10 mouse cellular contexts compared by ENCODE assay signal in the genomic region with DNA sequence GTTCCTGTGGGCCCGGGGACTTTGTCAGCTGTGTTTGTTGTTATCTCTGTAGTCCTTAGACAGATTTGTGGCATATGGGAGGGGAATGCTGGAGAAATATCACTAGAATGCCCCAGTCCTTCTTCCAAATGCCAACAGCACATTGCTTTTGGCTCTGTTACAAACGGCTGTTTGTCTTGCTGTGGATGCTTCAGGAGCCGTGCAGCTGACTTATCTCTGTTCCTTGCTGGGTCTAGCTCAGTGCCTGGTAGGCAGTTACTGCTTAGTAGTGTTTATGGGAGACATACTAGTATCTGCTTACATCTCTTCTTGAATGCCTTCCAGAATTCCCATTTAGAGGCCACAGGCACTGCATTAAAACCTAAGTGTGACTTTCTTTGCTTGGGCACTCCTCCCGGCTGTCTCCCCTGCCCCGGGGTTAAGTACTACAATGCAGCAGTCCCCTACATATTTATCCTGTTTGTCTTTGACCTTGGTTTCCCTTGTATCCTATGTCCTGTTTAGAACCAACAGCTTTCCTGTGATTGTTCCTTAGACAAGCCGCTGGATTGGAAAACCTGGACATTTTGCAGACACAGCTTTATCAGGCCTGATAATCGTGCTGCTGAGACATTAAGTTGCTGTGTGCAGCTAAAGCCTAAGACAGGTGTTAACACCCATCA.
DNase-seq lines count a peak whose midpoint lies in the region; ATAC-seq and TF ChIP-seq lines count a peak whose summit lies in the region.
"Had no signal": no experiment of that assay in that cellular context is flagged by ENCODE, and none has a peak within 500 bp of the region (broad histone marks: within the 10 kb centered on the region; RNA-seq: fewer than 3 reads in every experiment).

No protein-coding gene starts in this region.

- peak; percentile 61 for DNase-seq in cerebellum, adult 11-12 months
- peak; percentile 6 for DNase-seq in kidney, adult 18-20 months
- DNase-seq in lung, postnatal 0 days (ENCODE audit: low spot score) = peak; percentile 42
- no peak for DNase-seq in embryo, embryonic 9.5 days (ENCODE audit: extremely low spot score)
- DNase-seq in midbrain, embryonic 11.5 days (ENCODE audit: low spot score, missing footprints) = no peak
- DNase-seq in gastrocnemius, postnatal 10 days = no peak

- 0 out of 2 replicates have a peak, but pooled peaks have one; percentile 41 for ATAC-seq in hindbrain, embryonic 16.5 days
- ATAC-seq in hindbrain, embryonic 12.5 days (ENCODE audit: low FRiP score) = no peak
- peak; percentile 87 for ATAC-seq in lung, postnatal 0 days
- ATAC-seq in midbrain, embryonic 11.5 days (ENCODE audit: low FRiP score) = no peak

- no peak overlapping the region for H3K27ac ChIP-seq in hindbrain, embryonic 16.5 days (ENCODE audit: low read depth, low read length)
- H3K27ac ChIP-seq in hindbrain, embryonic 12.5 days = no peak overlapping the region
- no peak overlapping the region for H3K27ac ChIP-seq in lung, postnatal 0 days (ENCODE audit: low read length)
- no peak overlapping the region for H3K27ac ChIP-seq in midbrain, embryonic 11.5 days (ENCODE audit: low read depth, low read length)
- H3K27ac ChIP-seq: embryonic facial prominence, embryonic 13.5 days; neural tube, embryonic 13.5 days had no signal

- WGBS in hindbrain, embryonic 16.5 days = 66% methylated on average over 7 of the region's 7 CpGs
- WGBS in hindbrain, embryonic 12.5 days = 86% methylated on average over 7 of the region's 7 CpGs
- 42% methylated on average over 7 of the region's 7 CpGs for WGBS in lung, postnatal 0 days
- 75% methylated on average over 7 of the region's 7 CpGs for WGBS in midbrain, embryonic 11.5 days

- TF ChIP-seq EP300 in lung, postnatal 0 days (IDR thresholded peaks at IDR 0.05) = peak; percentile 81

- no peak overlapping the region for H3K9ac ChIP-seq in hindbrain, embryonic 16.5 days (ENCODE audit: low read depth, low read length)
- H3K9ac ChIP-seq in hindbrain, embryonic 12.5 days = no peak overlapping the region
- no peak overlapping the region for H3K9ac ChIP-seq in lung, postnatal 0 days (replicated peaks; ENCODE audit: low read depth)
- no peak overlapping the region for H3K9ac ChIP-seq in midbrain, embryonic 11.5 days (ENCODE audit: low read length)
- H3K9ac ChIP-seq: embryonic facial prominence, embryonic 13.5 days; neural tube, embryonic 13.5 days had no signal

- H3K4me1 ChIP-seq in hindbrain, embryonic 16.5 days (ENCODE audit: control insufficient read depth, insufficient read depth, low read depth, low read length) = peaks cover 5% of the 10 kb centered on the region
- 0 out of 2 replicates have a peak, but pooled peaks cover 3% of the 10 kb centered on the region for H3K4me1 ChIP-seq in hindbrain, embryonic 12.5 days
- H3K4me1 ChIP-seq in lung, postnatal 0 days (ENCODE audit: insufficient read depth, low read depth, low read length) = no peaks in the 10 kb centered on the region
- H3K4me1 ChIP-seq in midbrain, embryonic 11.5 days (ENCODE audit: control insufficient read depth, insufficient read depth, low read length) = no peaks in the 10 kb centered on the region

- H3K4me2 ChIP-seq in hindbrain, embryonic 16.5 days (ENCODE audit: low read length) = no peak overlapping the region
- H3K4me2 ChIP-seq in hindbrain, embryonic 12.5 days (replicated peaks) = no peak overlapping the region
- no peak overlapping the region for H3K4me2 ChIP-seq in lung, postnatal 0 days (replicated peaks; ENCODE audit: low read depth, low read length)
- H3K4me2 ChIP-seq in midbrain, embryonic 11.5 days = no peak overlapping the region
- H3K4me2 ChIP-seq: embryonic facial prominence, embryonic 13.5 days; neural tube, embryonic 13.5 days had no signal

- no peaks in the 10 kb centered on the region for H3K36me3 ChIP-seq in hindbrain, embryonic 16.5 days (ENCODE audit: control insufficient read depth, insufficient read depth, low read length)
- H3K36me3 ChIP-seq in hindbrain, embryonic 12.5 days = no peaks in the 10 kb centered on the region
- no peaks in the 10 kb centered on the region for H3K36me3 ChIP-seq in lung, postnatal 0 days (ENCODE audit: insufficient read depth, low read length)
- H3K36me3 ChIP-seq in midbrain, embryonic 11.5 days (ENCODE audit: control insufficient read depth, insufficient read depth, low read length) = no peaks in the 10 kb centered on the region
- H3K36me3 ChIP-seq: embryonic facial prominence, embryonic 13.5 days; neural tube, embryonic 13.5 days had no signal

- H3K9me3 ChIP-seq in hindbrain, embryonic 16.5 days (ENCODE audit: control insufficient read depth, low read length) = no peaks in the 10 kb centered on the region
- H3K9me3 ChIP-seq in hindbrain, embryonic 12.5 days (replicated peaks) = no peaks in the 10 kb centered on the region
- no peaks in the 10 kb centered on the region for H3K9me3 ChIP-seq in lung, postnatal 0 days (ENCODE audit: low read length)
- H3K9me3 ChIP-seq in midbrain, embryonic 11.5 days (ENCODE audit: control insufficient read depth, low read length) = no peaks in the 10 kb centered on the region
- H3K9me3 ChIP-seq: embryonic facial prominence, embryonic 13.5 days; neural tube, embryonic 13.5 days had no signal

- no peak for TF ChIP-seq CTCF in lung, postnatal 0 days (IDR thresholded peaks at IDR 0.05)

- no peak overlapping the region for H3K4me3 ChIP-seq in hindbrain, embryonic 16.5 days (ENCODE audit: low read length)
- H3K4me3 ChIP-seq in hindbrain, embryonic 12.5 days = no peak overlapping the region
- no peak overlapping the region for H3K4me3 ChIP-seq in lung, postnatal 0 days (ENCODE audit: low read depth, low read length)
- H3K4me3 ChIP-seq in midbrain, embryonic 11.5 days (ENCODE audit: low read depth, low read length) = no peak overlapping the region
- H3K4me3 ChIP-seq: embryonic facial prominence, embryonic 13.5 days; neural tube, embryonic 13.5 days had no signal

- no peaks in the 10 kb centered on the region for H3K27me3 ChIP-seq in hindbrain, embryonic 16.5 days (replicated peaks; ENCODE audit: control insufficient read depth, insufficient read depth, low read length)
- no peaks in the 10 kb centered on the region for H3K27me3 ChIP-seq in hindbrain, embryonic 12.5 days
- no peaks in the 10 kb centered on the region for H3K27me3 ChIP-seq in lung, postnatal 0 days (replicated peaks; ENCODE audit: insufficient read depth, low read length)
- no peaks in the 10 kb centered on the region for H3K27me3 ChIP-seq in midbrain, embryonic 11.5 days (ENCODE audit: control insufficient read depth, insufficient read depth, low read length)
- H3K27me3 ChIP-seq: embryonic facial prominence, embryonic 13.5 days; neural tube, embryonic 13.5 days had no signal

Comparison
In these comparisons a context has a peak if more than half of its experiments do, and no peak if none do; other contexts are left out.
1. ATAC-seq: peak in hindbrain, embryonic 16.5 days (single experiment) and lung, postnatal 0 days (single experiment); none in hindbrain, embryonic 12.5 days (single experiment) and midbrain, embryonic 11.5 days (single experiment).
2. DNase-seq: peak in cerebellum, adult 11-12 months (single experiment), kidney, adult 18-20 months (single experiment) and lung, postnatal 0 days (single experiment); none in embryo, embryonic 9.5 days (single experiment), midbrain, embryonic 11.5 days (single experiment) and gastrocnemius, postnatal 10 days (single experiment).